ENCODE assay signal across 8 mouse cellular contexts in genomic region chr1:74662253-74662865, GRCm38 (mm10). TPM values are rescaled to one million over a fixed set of nuclear protein-coding genes. Genes with fewer than 3 reads are reported as not detected.
DNase-seq lines count a peak whose midpoint lies in the region; ATAC-seq and TF ChIP-seq lines count a peak whose summit lies in the region.

No protein-coding gene starts in this region.

- H3K4me1 ChIP-seq in bone marrow, adult 2 months (ENCODE audit: control insufficient read depth, insufficient read depth, low read length): peaks cover 1% of the 10 kb centered on the region; the same call in 1 of the 2 replicates
- H3K4me1 ChIP-seq in forebrain, embryonic 16.5 days (replicated peaks; ENCODE audit: control insufficient read depth, insufficient read depth, low read length): peaks cover 12% of the 10 kb centered on the region

- peak overlapping the region; percentile 89 for H3K9ac ChIP-seq in forebrain, embryonic 16.5 days (replicated peaks; ENCODE audit: low read depth, low read length)

- TF ChIP-seq POLR2A in bone marrow, adult 2 months (IDR thresholded peaks at IDR 0.05; ENCODE audit: borderline replicate concordance, control insufficient read depth, low read depth, low read length): no peak

- peak overlapping the region; percentile 95 for H3K27ac ChIP-seq in layer of hippocampus, adult 2 months
- H3K27ac ChIP-seq in bone marrow, adult 2 months (ENCODE audit: control insufficient read depth, insufficient read depth, low read depth, low read length, poor library complexity): no peak overlapping the region
- peak overlapping the region; percentile 77 for H3K27ac ChIP-seq in forebrain, embryonic 16.5 days (ENCODE audit: low read length)
- 0 out of 2 replicates have a peak overlapping the region, but pooled peaks have one; percentile 24 for H3K27ac ChIP-seq in macrophage

- H3K27me3 ChIP-seq in forebrain, embryonic 16.5 days (replicated peaks; ENCODE audit: control insufficient read depth, insufficient read depth, low read length): no peaks in the 10 kb centered on the region

- peak overlapping the region; percentile 90 for H3K4me3 ChIP-seq in layer of hippocampus, adult 2 months
- H3K4me3 ChIP-seq in bone marrow, adult 2 months (replicated peaks; ENCODE audit: control insufficient read depth, low read depth, low read length): peak overlapping the region; percentile 86
- H3K4me3 ChIP-seq in forebrain, embryonic 16.5 days (replicated peaks; ENCODE audit: low read length): peak overlapping the region; percentile 94
- peak overlapping the region; percentile 65 for H3K4me3 ChIP-seq in macrophage (ENCODE audit: inconsistent target)

- no peaks in the 10 kb centered on the region for H3K9me3 ChIP-seq in forebrain, embryonic 16.5 days (ENCODE audit: control insufficient read depth, low read length)

- WGBS in bone marrow, adult 2 months: 4% methylated on average over 13 of the region's 13 CpGs
- 1% methylated on average over 13 of the region's 13 CpGs for WGBS in forebrain, embryonic 16.5 days
- WGBS in macrophage (ENCODE audit: missing documents): 9% methylated on average over 9 of the region's 13 CpGs

- 0 out of 2 replicates have a peak, but pooled peaks have one; percentile 16 for ATAC-seq in forebrain, embryonic 16.5 days

- H3K4me2 ChIP-seq in forebrain, embryonic 16.5 days (ENCODE audit: low read length): peak overlapping the region; percentile 83

- no peak for TF ChIP-seq CTCF in layer of hippocampus, adult 2 months (conservative IDR thresholded peaks at IDR 0.05)
- no peak for TF ChIP-seq CTCF in bone marrow, adult 2 months (IDR thresholded peaks at IDR 0.05; ENCODE audit: control insufficient read depth, insufficient read depth, low read length)

- DNase-seq in layer of hippocampus, adult 2 months (ENCODE audit: low spot score in 2 of 2): no peak
- no peak for DNase-seq in layer of hippocampus, adult 11-12 months (ENCODE audit: low spot score)
- DNase-seq in gastrocnemius, adult 8-10 months (ENCODE audit: low spot score in 2 of 2): no peak
- DNase-seq in spleen, adult 18-20 months: no peak
- no peak for DNase-seq in kidney, adult 18-20 months

- H3K79me2 ChIP-seq in macrophage (ENCODE audit: inconsistent target): peaks cover 16% of the 10 kb centered on the region; the same call in 1 of the 2 replicates

- no peaks in the 10 kb centered on the region for H3K36me3 ChIP-seq in forebrain, embryonic 16.5 days (ENCODE audit: control insufficient read depth, insufficient read depth)
- no peaks in the 10 kb centered on the region for H3K36me3 ChIP-seq in macrophage (ENCODE audit: inconsistent target)

RNA-seq across cellular contexts. Expression of gene Ttll4, which starts 0.8 kb away (rescaled TPM):
- 10 to 100 TPM; 23.9 to 24.5 TPM for total RNA-seq in layer of hippocampus, adult 2 months (2021)
- 12.2 and 28.2 TPM in 2 replicates for polyA plus RNA-seq in bone marrow, adult 2 months (2011; ENCODE audit: insufficient read depth, insufficient read length, low replicate concordance, missing spikeins)
- 16.6 and 16.7 TPM in 2 replicates for polyA plus RNA-seq in forebrain, embryonic 16.5 days (2015; fragmentation: Nextera tagmentation; extraction: Ambion mirVana)
- total RNA-seq in macrophage (2018; cell fraction: chromatin; rRNA removed): 10 to 100 TPM; 11.1 to 70.9 (median 39.0) TPM
- 1 to 10 TPM; 1.9 to 7.2 (median 3.8) TPM for total RNA-seq in macrophage (2018; cell fraction: cytosol; rRNA removed)
- 10 to 100 TPM in 20 of 26 experiments, 1 to 10 TPM in 6; 8.0 to 42.4 (median 19.6) TPM for total RNA-seq in macrophage (2018; cell fraction: nucleus; rRNA removed)
- polyA plus RNA-seq in macrophage (2018): 3.0 to 5.5 TPM (median 3.7 TPM) in 3 replicates
- 10 to 100 TPM in 3 of 4 experiments, 1 to 10 TPM in 1; 9.2 to 18.3 (median 11.4) TPM for total RNA-seq in gastrocnemius, adult 8-10 months (2022)

RNA-seq across cellular contexts. Expression of gene Cyp27a1, which starts 51.0 kb away (rescaled TPM):
- 1 to 10 TPM; 2.7 to 3.1 TPM for total RNA-seq in layer of hippocampus, adult 2 months (2021)
- polyA plus RNA-seq in bone marrow, adult 2 months (2011; ENCODE audit: insufficient read depth, insufficient read length, low replicate concordance, missing spikeins): 9.2 and 16.4 TPM in 2 replicates
- 0.94 and 1.7 TPM in 2 replicates for polyA plus RNA-seq in forebrain, embryonic 16.5 days (2015; fragmentation: Nextera tagmentation; extraction: Ambion mirVana)
- 100 to 1,000 TPM in 22 of 26 experiments, 10 to 100 TPM in 4; 49.9 to 682 (median 176) TPM for total RNA-seq in macrophage (2018; cell fraction: chromatin; rRNA removed)
- total RNA-seq in macrophage (2018; cell fraction: cytosol; rRNA removed): 10 to 100 TPM in 24 of 26 experiments, 1 to 10 TPM in 2; 7.6 to 80.2 (median 32.6) TPM
- 100 to 1,000 TPM in 12 of 26 experiments, 10 to 100 TPM in 14; 23.6 to 520 (median 98.6) TPM for total RNA-seq in macrophage (2018; cell fraction: nucleus; rRNA removed)
- 10.0 to 133 TPM (median 56.9 TPM) in 3 replicates for polyA plus RNA-seq in macrophage (2018)
- 10 to 100 TPM; 44.3 to 72.8 (median 67.1) TPM for total RNA-seq in gastrocnemius, adult 8-10 months (2022)
